Mouse (Mus musculus) lung, embryonic 16.5 days (tissue): ENCODE data around the gene Elf4. TPM values are rescaled to one million over a fixed set of nuclear protein-coding genes. Genes with fewer than 3 reads are reported as not detected.

Source experiments
- ATAC-seq: fragments of 200-750 bp; cut with Nextera tagmentation; 2 replicates; pipeline ENCODE4 v1.8.0; 2017; ENCODE audit warnings: low read depth, mild to moderate bottlenecking, moderate library complexity
- H3K27ac ChIP-seq: fragments of 300-500 bp; sonication (generic); 2 replicates; pipeline ENCODE4 v1.5.1; 2014; ENCODE audit warnings: mild to moderate bottlenecking, control low read depth, low read length
- H3K27me3 ChIP-seq: fragments of 300-500 bp; sonication (generic); 2 replicates; pipeline ENCODE4 v1.6.1; 2014; ENCODE audit warnings: low read depth, low read length, mixed read lengths; ENCODE audit not compliant: control insufficient read depth, insufficient read depth
- H3K36me3 ChIP-seq: fragments of 300-500 bp; sonication (generic); 2 replicates; pipeline ENCODE4 v1.6.1; 2014; ENCODE audit warnings: low read length; ENCODE audit not compliant: control insufficient read depth, insufficient read depth
- H3K4me1 ChIP-seq: fragments of 300-500 bp; sonication (generic); replicated peaks from 2 replicates; pipeline ENCODE4 v1.6.1; 2014; ENCODE audit warnings: low read length, mixed read lengths; ENCODE audit not compliant: control insufficient read depth, insufficient read depth
- H3K4me2 ChIP-seq: fragments of 300-500 bp; sonication (generic); 2 replicates; pipeline ENCODE4 v1.6.1; 2014; ENCODE audit warnings: low read depth, low read length, control low read depth
- H3K4me3 ChIP-seq: fragments of 300-500 bp; sonication (generic); 2 replicates; pipeline ENCODE4 v1.5.1; 2014; ENCODE audit warnings: mild to moderate bottlenecking, low read length, control low read depth
- H3K9ac ChIP-seq: fragments of 300-500 bp; sonication (generic); 2 replicates; pipeline ENCODE4 v1.6.1; 2014; ENCODE audit warnings: low read length, control low read depth
- H3K9me3 ChIP-seq: fragments of 300-500 bp; sonication (generic); 2 replicates; pipeline ENCODE4 v1.6.1; 2016; ENCODE audit warnings: low read length; ENCODE audit not compliant: control insufficient read depth
- WGBS: fragments of 180-500 bp; shearing (Covaris S2); extraction: QIAGEN DNeasy Blood & Tissue Kit; methylation state at CpG from one replicate; pipeline ENCODE4 v1.1.7; 2014; 5-methylcytosine and 5-hydroxymethylcytosine counted together
- polyA plus RNA-seq: library from polyadenylated mRNA; unstranded; fragments of >200 nt; fragmentation: Nextera tagmentation; extraction: Ambion mirVana; gene quantifications from 2 replicates; pipeline ENCODE4 v1.2.1, GENCODE M21; 2015

The Elf4 gene
- polyA plus RNA-seq, 1 experiment from 2014 or later, result 5.5 TPM

- ATAC-seq, result no peak
- H3K36me3 ChIP-seq, result peaks cover 2% of the 10 kb centered on the region; the same call in 1 of the 2 replicates
- H3K9me3 ChIP-seq, result no peaks in the 10 kb centered on the region
- no peaks in the 10 kb centered on the region for H3K4me1 ChIP-seq
- no peak overlapping the region for H3K4me2 ChIP-seq
- H3K27me3 ChIP-seq, result no peaks in the 10 kb centered on the region
- no peak overlapping the region for H3K4me3 ChIP-seq
- no peak overlapping the region for H3K27ac ChIP-seq
- WGBS, result 43% methylated on average over 7 of the region's 7 CpGs
- H3K9ac ChIP-seq, result no peak overlapping the region
Measured at GRCm38 (mm10) chrX:48383643-48384042, 79.3 kb downstream of the Elf4 start.

GRCm38 (mm10) chrX:48367841-48368240 is 95.1 kb downstream of the Elf4 start:
- H3K9ac ChIP-seq, result no peak overlapping the region
- WGBS, result 95% methylated on average over 9 of the region's 9 CpGs
- peaks cover 4% of the 10 kb centered on the region; the same call in 1 of the 2 replicates for H3K4me1 ChIP-seq
- no peak overlapping the region for H3K27ac ChIP-seq
- no peak overlapping the region for H3K4me2 ChIP-seq
- H3K27me3 ChIP-seq, result no peaks in the 10 kb centered on the region
- H3K9me3 ChIP-seq, result no peaks in the 10 kb centered on the region
- no peak for ATAC-seq
- H3K36me3 ChIP-seq, result peaks cover 5% of the 10 kb centered on the region
- no peak overlapping the region for H3K4me3 ChIP-seq

DNA sequence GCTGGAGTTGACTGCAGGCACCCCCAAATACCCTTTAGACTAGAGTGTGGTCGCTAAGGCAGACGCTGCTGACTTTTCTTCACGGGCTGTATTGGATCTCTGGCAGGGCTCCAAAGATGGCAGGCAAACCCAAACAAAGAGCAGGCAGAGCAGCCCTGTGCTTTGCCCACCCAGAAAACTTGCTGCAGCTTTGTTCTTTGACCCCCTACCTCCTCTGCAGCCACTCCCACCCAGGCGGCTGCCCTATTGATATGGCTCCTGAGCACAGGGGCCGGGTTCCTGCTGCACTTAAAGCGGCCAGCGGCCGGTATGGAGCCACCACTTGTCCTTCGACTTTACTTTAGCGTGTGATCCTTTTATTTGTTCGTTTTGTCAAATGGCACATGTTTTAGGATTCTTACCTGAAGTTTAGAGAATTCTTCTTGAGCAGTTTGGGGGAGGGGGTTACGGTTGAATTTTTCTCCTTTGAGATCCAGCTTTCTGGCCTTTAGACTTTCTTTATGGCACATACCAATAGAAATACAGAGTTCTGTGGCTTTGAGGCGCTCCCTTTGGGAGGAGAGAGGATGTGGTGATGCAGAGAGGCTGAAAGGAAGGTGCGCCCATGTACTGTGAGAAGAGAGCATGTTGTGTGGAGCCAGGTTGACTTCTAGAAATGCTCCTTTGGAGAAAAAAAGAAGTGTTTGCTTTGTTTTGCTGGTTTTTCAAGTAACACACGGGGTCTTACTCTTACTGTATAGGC is 96.9 kb downstream of the Elf4 start:
- 46% methylated on average over 15 of the region's 15 CpGs for WGBS
- no peak overlapping the region for H3K4me2 ChIP-seq

More for the DNA sequence above, 96.9 kb downstream of the Elf4 start:
- H3K36me3 ChIP-seq, result peaks cover 5% of the 10 kb centered on the region
- no peaks in the 10 kb centered on the region for H3K27me3 ChIP-seq
- H3K27ac ChIP-seq, result no peak overlapping the region
- H3K9ac ChIP-seq, result no peak overlapping the region
- ATAC-seq, result no peak
- H3K4me3 ChIP-seq, result no peak overlapping the region
- no peaks in the 10 kb centered on the region for H3K9me3 ChIP-seq
- H3K4me1 ChIP-seq, result peaks cover 4% of the 10 kb centered on the region; the same call in 1 of the 2 replicates

Other genes starting within 250 kb of the Elf4 start
- 14.0 and 15.3 TPM in 2 replicates for gene Utp14a, start 206.3 kb downstream of the Elf4 start, polyA plus RNA-seq
- gene Bcorl1, start 121.8 kb downstream of the Elf4 start, polyA plus RNA-seq, result 4.5 and 5.2 TPM in 2 replicates
- 59.2 and 60.5 TPM in 2 replicates for gene Aifm1, start 50.4 kb upstream of the Elf4 start, polyA plus RNA-seq
- gene Rab33a, start 56.2 kb upstream of the Elf4 start, polyA plus RNA-seq, result 1.9 and 2.1 TPM in 2 replicates
- 9.1 and 9.3 TPM in 2 replicates for gene Zfp280c, start 131.4 kb upstream of the Elf4 start, polyA plus RNA-seq
- gene Slc25a14, start 160.3 kb upstream of the Elf4 start, polyA plus RNA-seq, result 14.5 and 15.8 TPM in 2 replicates
- not detected in 2 replicates for gene Gpr119, start 211.3 kb upstream of the Elf4 start, polyA plus RNA-seq
- gene Rbmx2, start 231.9 kb upstream of the Elf4 start, polyA plus RNA-seq, result 23.6 and 28.3 TPM in 2 replicates